Mouse (Mus musculus): Measurements from ENCODE around the gene Zeb2. TPM values are rescaled to one million over a fixed set of nuclear protein-coding genes. Genes with fewer than 3 reads are reported as not detected.
A peak's percentile ranks its signal among the peaks of the same experiment; 100 is the strongest.

Zeb2 gene
- polyA plus RNA-seq, 1 experiment from 2014 or later: 120 TPM

- WGBS: 92% methylated on average over 5 of the region's 5 CpGs
- no peaks in the 10 kb centered on the region for H3K9me3 ChIP-seq (ENCODE audit: control insufficient read depth, low read length)
- H3K27me3 ChIP-seq (replicated peaks; ENCODE audit: control insufficient read depth, insufficient read depth, low read length): no peaks in the 10 kb centered on the region
- H3K4me2 ChIP-seq (ENCODE audit: low read length): no peak overlapping the region
- no peak overlapping the region for H3K9ac ChIP-seq (replicated peaks; ENCODE audit: low read depth, low read length)
- no peaks in the 10 kb centered on the region for H3K4me1 ChIP-seq (replicated peaks; ENCODE audit: control insufficient read depth, insufficient read depth, low read length)
- no peak overlapping the region for H3K4me3 ChIP-seq (replicated peaks; ENCODE audit: low read length)
- peaks cover 11% of the 10 kb centered on the region for H3K36me3 ChIP-seq (ENCODE audit: control insufficient read depth, insufficient read depth)
- no peak overlapping the region for H3K27ac ChIP-seq (ENCODE audit: low read length)
- no peak for ATAC-seq
Observed at GRCm38 (mm10) chr2:45013325-45013724, 103.9 kb downstream of the Zeb2 start.

GRCm38 (mm10) chr2:45012676-45013075 is 104.5 kb downstream of the Zeb2 start:
- Histone ChIP-seq H3K4me2 (ENCODE audit: low read length) (no peak overlapping the region), H3K9me3 (ENCODE audit: control insufficient read depth, low read length) (no peaks in the 10 kb centered on the region), H3K4me1 (replicated peaks; ENCODE audit: control insufficient read depth, insufficient read depth, low read length) (no peaks in the 10 kb centered on the region), H3K36me3 (ENCODE audit: control insufficient read depth, insufficient read depth) (peaks cover 11% of the 10 kb centered on the region), H3K9ac (replicated peaks; ENCODE audit: low read depth, low read length) (no peak overlapping the region), H3K4me3 (replicated peaks; ENCODE audit: low read length) (no peak overlapping the region), H3K27ac (ENCODE audit: low read length) (no peak overlapping the region), H3K27me3 (replicated peaks; ENCODE audit: control insufficient read depth, insufficient read depth, low read length) (no peaks in the 10 kb centered on the region)
- no peak for ATAC-seq
- WGBS: 90% methylated on average over 3 of the region's 3 CpGs

DNA sequence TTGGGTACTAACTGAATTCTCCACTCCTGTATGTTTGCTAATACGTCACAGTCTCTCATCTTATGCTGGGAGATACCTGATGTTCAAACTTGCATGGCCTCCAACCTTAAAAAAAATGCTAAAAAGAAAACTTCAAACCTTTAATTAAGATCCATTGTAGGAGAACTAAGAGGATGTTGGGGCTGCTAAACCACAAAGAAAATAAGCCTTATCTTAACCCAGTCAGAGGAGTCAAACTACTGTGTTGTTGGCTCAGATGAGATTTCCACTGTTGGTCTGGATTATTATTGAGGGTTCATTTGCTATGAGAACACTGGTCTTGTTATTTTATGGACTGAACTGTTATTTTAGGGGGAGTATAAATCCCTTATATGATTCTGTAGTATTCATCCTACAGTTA is 106.5 kb downstream of the Zeb2 start:
- Histone ChIP-seq H3K4me3 (replicated peaks; ENCODE audit: low read length) (no peak overlapping the region), H3K36me3 (ENCODE audit: control insufficient read depth, insufficient read depth) (peaks cover 8% of the 10 kb centered on the region), H3K4me1 (replicated peaks; ENCODE audit: control insufficient read depth, insufficient read depth, low read length) (no peaks in the 10 kb centered on the region), H3K27ac (ENCODE audit: low read length) (no peak overlapping the region), H3K27me3 (replicated peaks; ENCODE audit: control insufficient read depth, insufficient read depth, low read length) (no peaks in the 10 kb centered on the region), H3K9ac (replicated peaks; ENCODE audit: low read depth, low read length) (no peak overlapping the region), H3K4me2 (ENCODE audit: low read length) (no peak overlapping the region), H3K9me3 (ENCODE audit: control insufficient read depth, low read length) (no peaks in the 10 kb centered on the region)
- WGBS: 94% methylated on average over 1 of the region's 1 CpGs
- no peak for ATAC-seq

DNA sequence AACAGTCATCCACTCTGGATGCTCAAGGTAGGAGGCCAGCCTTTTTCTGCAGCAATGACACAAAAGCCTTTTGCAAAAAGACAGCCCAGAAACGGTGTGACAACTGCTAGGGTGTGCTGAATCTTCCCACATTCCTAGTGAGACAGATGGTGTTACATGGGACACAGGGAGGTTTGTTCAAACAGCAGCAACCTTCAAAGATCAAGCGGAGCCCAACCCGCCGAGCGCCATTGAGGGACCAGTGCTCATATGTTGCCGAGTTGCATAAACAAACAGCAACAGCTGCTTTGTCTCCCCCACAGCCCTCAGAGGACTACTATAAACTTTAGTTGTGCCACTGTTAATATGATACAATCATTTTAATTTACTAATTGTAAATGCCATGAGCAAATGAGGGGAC is 117.3 kb downstream of the Zeb2 start:
- no peak overlapping the region for H3K4me3 ChIP-seq (replicated peaks; ENCODE audit: low read length)
- 0 out of 2 replicates have a peak overlapping the region, but pooled peaks have one; percentile 28 for H3K27ac ChIP-seq (ENCODE audit: low read length)
- H3K36me3 ChIP-seq (ENCODE audit: control insufficient read depth, insufficient read depth): peaks cover 37% of the 10 kb centered on the region
- no peaks in the 10 kb centered on the region for H3K9me3 ChIP-seq (ENCODE audit: control insufficient read depth, low read length)
- ATAC-seq: no peak
- H3K4me1 ChIP-seq (replicated peaks; ENCODE audit: control insufficient read depth, insufficient read depth, low read length): no peaks in the 10 kb centered on the region
- no peaks in the 10 kb centered on the region for H3K27me3 ChIP-seq (replicated peaks; ENCODE audit: control insufficient read depth, insufficient read depth, low read length)
- H3K4me2 ChIP-seq (ENCODE audit: low read length): no peak overlapping the region
- 54% methylated on average over 6 of the region's 6 CpGs for WGBS
- H3K9ac ChIP-seq (replicated peaks; ENCODE audit: low read depth, low read length): no peak overlapping the region

GRCm38 (mm10) chr2:44998710-44999109 is 118.5 kb downstream of the Zeb2 start:
- no peak for ATAC-seq

DNA sequence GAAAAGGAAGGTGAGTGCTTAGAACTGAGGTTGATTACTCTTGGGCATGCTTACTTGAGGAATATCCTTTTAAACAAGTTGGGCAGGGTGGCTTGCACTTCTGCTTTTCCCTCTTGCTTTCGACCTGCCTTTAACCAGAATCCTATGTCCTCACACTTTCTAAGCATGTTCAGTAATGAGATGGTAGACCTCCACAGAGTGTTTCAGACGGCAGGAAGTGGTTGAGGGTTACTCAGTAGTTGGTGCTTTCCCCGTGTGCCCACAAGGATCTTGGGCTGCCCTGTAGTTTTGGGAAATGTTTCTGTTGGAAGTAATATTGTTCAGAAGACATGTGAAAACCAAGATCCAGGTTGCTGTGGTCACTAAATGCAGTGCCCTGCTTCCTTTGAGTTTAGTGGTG is 135.5 kb downstream of the Zeb2 start:
- no peaks in the 10 kb centered on the region for H3K36me3 ChIP-seq (ENCODE audit: control insufficient read depth, insufficient read depth)
- ATAC-seq: no peak
- no peaks in the 10 kb centered on the region for H3K27me3 ChIP-seq (replicated peaks; ENCODE audit: control insufficient read depth, insufficient read depth, low read length)
- H3K9me3 ChIP-seq (ENCODE audit: control insufficient read depth, low read length): no peaks in the 10 kb centered on the region
- no peak overlapping the region for H3K27ac ChIP-seq (ENCODE audit: low read length)
- no peak overlapping the region for H3K4me2 ChIP-seq (ENCODE audit: low read length)
- H3K9ac ChIP-seq (replicated peaks; ENCODE audit: low read depth, low read length): no peak overlapping the region
- H3K4me1 ChIP-seq (replicated peaks; ENCODE audit: control insufficient read depth, insufficient read depth, low read length): peaks cover 20% of the 10 kb centered on the region
- 85% methylated on average over 3 of the region's 3 CpGs for WGBS
- H3K4me3 ChIP-seq (replicated peaks; ENCODE audit: low read length): no peak overlapping the region

More at GRCm38 (mm10) chr2:44998710-44999109, 118.5 kb downstream of the Zeb2 start:
- Histone ChIP-seq H3K36me3 (ENCODE audit: control insufficient read depth, insufficient read depth) (peaks cover 44% of the 10 kb centered on the region), H3K4me1 (replicated peaks; ENCODE audit: control insufficient read depth, insufficient read depth, low read length) (no peaks in the 10 kb centered on the region), H3K4me3 (replicated peaks; ENCODE audit: low read length) (no peak overlapping the region), H3K9me3 (ENCODE audit: control insufficient read depth, low read length) (no peaks in the 10 kb centered on the region), H3K27ac (ENCODE audit: low read length) (no peak overlapping the region), H3K4me2 (ENCODE audit: low read length) (no peak overlapping the region), H3K9ac (replicated peaks; ENCODE audit: low read depth, low read length) (no peak overlapping the region), H3K27me3 (replicated peaks; ENCODE audit: control insufficient read depth, insufficient read depth, low read length) (no peaks in the 10 kb centered on the region)
- WGBS: 97% methylated on average over 5 of the region's 5 CpGs

DNA sequence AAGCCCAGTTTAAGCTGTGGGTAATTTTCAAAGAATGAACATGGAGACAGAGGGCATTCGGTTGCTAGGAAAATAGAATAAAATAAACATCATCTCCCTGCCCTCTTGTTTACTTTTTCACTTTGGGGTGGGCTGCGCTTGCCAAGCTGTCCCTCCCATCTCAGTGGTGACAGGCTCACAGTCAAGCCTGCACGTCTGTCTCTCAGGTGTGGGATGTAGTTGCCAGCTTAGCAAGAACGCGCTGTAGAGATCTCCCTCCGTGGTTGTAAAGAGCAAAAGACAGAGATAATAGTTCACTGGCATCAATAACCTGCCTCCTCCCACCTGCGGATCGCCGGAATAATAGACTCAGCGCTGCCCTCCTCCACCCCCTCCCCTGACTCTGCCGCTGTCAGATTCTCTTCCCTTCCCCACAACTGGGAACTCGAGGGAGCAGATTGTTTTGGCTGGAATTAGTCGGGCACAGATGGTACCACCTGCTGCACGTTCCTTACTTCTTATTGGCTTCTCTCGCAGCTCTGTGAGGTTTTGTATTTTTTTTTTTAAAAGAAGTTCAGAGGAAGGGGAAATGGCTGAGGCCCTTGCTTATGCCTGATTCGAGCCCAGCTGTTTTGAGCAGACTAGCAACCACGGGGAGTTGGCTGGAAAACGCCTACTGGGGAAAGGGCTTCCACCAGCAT is 138.0 kb downstream of the Zeb2 start:
- WGBS: 2% methylated on average over 18 of the region's 18 CpGs
- H3K4me3 ChIP-seq (replicated peaks; ENCODE audit: low read length): peak overlapping the region; percentile 22
- no peak overlapping the region for H3K9ac ChIP-seq (replicated peaks; ENCODE audit: low read depth, low read length)
- H3K27me3 ChIP-seq (replicated peaks; ENCODE audit: control insufficient read depth, insufficient read depth, low read length): no peaks in the 10 kb centered on the region
- peak; percentile 82 for ATAC-seq
- H3K9me3 ChIP-seq (ENCODE audit: control insufficient read depth, low read length): no peaks in the 10 kb centered on the region
- H3K36me3 ChIP-seq (ENCODE audit: control insufficient read depth, insufficient read depth): no peaks in the 10 kb centered on the region
- H3K4me2 ChIP-seq (ENCODE audit: low read length): peak overlapping the region; percentile 45
- no peak overlapping the region for H3K27ac ChIP-seq (ENCODE audit: low read length)
- H3K4me1 ChIP-seq (replicated peaks; ENCODE audit: control insufficient read depth, insufficient read depth, low read length): peaks cover 20% of the 10 kb centered on the region

GRCm38 (mm10) chr2:44978038-44978437 is 139.2 kb downstream of the Zeb2 start:
- H3K9me3 ChIP-seq (ENCODE audit: control insufficient read depth, low read length): no peaks in the 10 kb centered on the region
- no peak for ATAC-seq
- no peak overlapping the region for H3K9ac ChIP-seq (replicated peaks; ENCODE audit: low read depth, low read length)
- WGBS: 79% methylated on average over 6 of the region's 6 CpGs
- H3K36me3 ChIP-seq (ENCODE audit: control insufficient read depth, insufficient read depth): no peaks in the 10 kb centered on the region
- H3K4me3 ChIP-seq (replicated peaks; ENCODE audit: low read length): no peak overlapping the region
- peaks cover 20% of the 10 kb centered on the region for H3K4me1 ChIP-seq (replicated peaks; ENCODE audit: control insufficient read depth, insufficient read depth, low read length)
- no peak overlapping the region for H3K4me2 ChIP-seq (ENCODE audit: low read length)
- H3K27me3 ChIP-seq (replicated peaks; ENCODE audit: control insufficient read depth, insufficient read depth, low read length): no peaks in the 10 kb centered on the region
- H3K27ac ChIP-seq (ENCODE audit: low read length): no peak overlapping the region

DNA sequence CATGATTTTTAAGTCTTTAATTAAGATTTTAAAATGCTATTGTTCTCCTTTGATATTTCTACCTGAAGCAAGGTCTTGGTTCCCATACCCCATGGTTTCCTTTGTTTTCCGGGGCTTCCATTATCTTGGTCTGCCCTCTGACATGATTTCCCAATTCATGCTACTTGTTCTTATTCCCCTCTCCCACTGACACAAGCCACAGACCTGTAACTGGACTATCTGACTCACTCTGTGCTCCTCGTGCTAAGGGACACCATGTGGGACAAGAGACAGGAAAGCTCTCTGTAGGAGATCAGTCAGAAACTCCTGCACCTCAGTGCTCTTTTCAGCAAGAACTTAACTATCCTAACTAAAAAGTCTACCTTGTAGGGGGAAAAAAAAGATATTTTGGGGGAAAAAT is 139.6 kb downstream of the Zeb2 start:
- WGBS: 81% methylated on average over 2 of the region's 2 CpGs
- Histone ChIP-seq H3K36me3 (ENCODE audit: control insufficient read depth, insufficient read depth) (no peaks in the 10 kb centered on the region), H3K4me2 (ENCODE audit: low read length) (no peak overlapping the region), H3K27me3 (replicated peaks; ENCODE audit: control insufficient read depth, insufficient read depth, low read length) (no peaks in the 10 kb centered on the region), H3K4me3 (replicated peaks; ENCODE audit: low read length) (no peak overlapping the region), H3K9me3 (ENCODE audit: control insufficient read depth, low read length) (no peaks in the 10 kb centered on the region), H3K27ac (ENCODE audit: low read length) (no peak overlapping the region), H3K4me1 (replicated peaks; ENCODE audit: control insufficient read depth, insufficient read depth, low read length) (peaks cover 20% of the 10 kb centered on the region), H3K9ac (replicated peaks; ENCODE audit: low read depth, low read length) (no peak overlapping the region)
- ATAC-seq: no peak

DNA sequence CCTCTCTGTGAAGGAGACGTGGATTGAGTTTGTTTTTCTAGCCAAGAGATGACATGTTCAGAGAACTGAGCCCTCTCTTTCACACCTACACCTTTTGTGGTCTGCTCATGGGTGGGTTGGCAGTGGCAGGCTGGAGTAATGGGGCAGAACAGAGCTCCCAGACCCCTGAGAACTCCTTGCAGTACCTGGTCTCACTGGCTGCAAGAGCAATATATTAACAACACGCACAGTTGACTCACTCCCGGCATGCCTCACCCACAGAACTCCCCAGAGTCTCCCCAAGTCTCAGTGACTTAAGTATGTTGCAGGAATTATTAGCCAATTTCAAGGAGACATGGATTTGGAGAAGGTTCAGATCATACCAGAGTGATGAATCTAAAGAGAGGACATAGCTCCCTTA is 140.1 kb downstream of the Zeb2 start:
- H3K27me3 ChIP-seq (replicated peaks; ENCODE audit: control insufficient read depth, insufficient read depth, low read length): no peaks in the 10 kb centered on the region
- H3K36me3 ChIP-seq (ENCODE audit: control insufficient read depth, insufficient read depth): no peaks in the 10 kb centered on the region
- 97% methylated on average over 3 of the region's 3 CpGs for WGBS
- ATAC-seq: no peak
- H3K9me3 ChIP-seq (ENCODE audit: control insufficient read depth, low read length): no peaks in the 10 kb centered on the region
- H3K9ac ChIP-seq (replicated peaks; ENCODE audit: low read depth, low read length): no peak overlapping the region
- no peak overlapping the region for H3K4me2 ChIP-seq (ENCODE audit: low read length)
- H3K4me1 ChIP-seq (replicated peaks; ENCODE audit: control insufficient read depth, insufficient read depth, low read length): peaks cover 20% of the 10 kb centered on the region
- H3K4me3 ChIP-seq (replicated peaks; ENCODE audit: low read length): no peak overlapping the region
- H3K27ac ChIP-seq (ENCODE audit: low read length): no peak overlapping the region
